Mouse (Mus musculus) urinary bladder, adult 2 months (tissue): ENCODE data around the gene Cops9. TPM values are rescaled to one million over a fixed set of nuclear protein-coding genes. Genes with fewer than 3 reads are reported as not detected.

ENCODE experiments used
- DNase-seq: peaks from one replicate; pipeline ENCODE4 v3.0.0; 2022; ENCODE audit warnings: low spot score
- polyA plus RNA-seq: library from polyadenylated mRNA; depleted of rRNA; stranded (reverse); fragments of >200 nt; gene quantifications from 2 replicates; pipeline ENCODE4 v1.2.3, GENCODE M21; 2012; rRNA removed

The Cops9 gene
- polyA plus RNA-seq = 247 and 282 TPM in 2 replicates

DNA sequence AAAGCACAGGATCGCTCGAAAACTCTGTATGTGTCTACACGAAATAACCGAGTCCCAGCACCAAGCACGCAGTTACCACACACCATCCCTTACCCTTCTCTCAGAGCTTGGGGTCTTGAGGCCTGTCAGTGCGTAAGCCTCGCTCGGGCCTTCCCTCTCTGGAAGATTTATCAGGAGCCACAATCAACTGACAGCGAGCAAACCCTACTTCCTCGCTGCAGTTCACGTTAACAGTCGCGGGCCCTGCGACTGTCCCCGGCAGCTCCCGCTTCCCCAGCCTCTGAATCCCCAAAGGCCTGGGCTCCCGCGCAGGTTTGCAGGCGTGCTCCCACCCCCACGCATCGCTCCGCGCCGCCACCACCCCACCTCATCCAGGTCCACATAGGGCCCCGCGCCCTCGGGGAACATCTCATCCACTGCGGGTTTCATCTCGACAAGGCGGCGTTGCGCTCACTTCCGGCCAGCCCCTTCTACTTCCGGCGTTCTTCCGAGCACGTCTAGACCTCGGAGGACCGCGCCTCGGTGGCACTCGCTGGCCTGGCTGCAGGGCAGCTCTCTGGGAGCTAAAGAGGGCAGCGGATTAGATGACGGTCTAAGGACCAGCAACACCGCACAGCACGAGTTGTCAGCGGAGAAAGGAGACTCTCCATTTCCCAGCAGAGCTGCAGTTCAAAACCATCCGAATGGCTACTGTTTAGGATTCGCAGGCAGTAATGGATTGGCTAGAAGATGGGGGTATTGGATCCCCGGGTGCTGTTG lies at the start of gene Cops9:
Gene Cops9, minus strand, starts transcription at position 472 of the 759 bp plus-strand sequence.
- DNase-seq = peak; percentile 81

DNA sequence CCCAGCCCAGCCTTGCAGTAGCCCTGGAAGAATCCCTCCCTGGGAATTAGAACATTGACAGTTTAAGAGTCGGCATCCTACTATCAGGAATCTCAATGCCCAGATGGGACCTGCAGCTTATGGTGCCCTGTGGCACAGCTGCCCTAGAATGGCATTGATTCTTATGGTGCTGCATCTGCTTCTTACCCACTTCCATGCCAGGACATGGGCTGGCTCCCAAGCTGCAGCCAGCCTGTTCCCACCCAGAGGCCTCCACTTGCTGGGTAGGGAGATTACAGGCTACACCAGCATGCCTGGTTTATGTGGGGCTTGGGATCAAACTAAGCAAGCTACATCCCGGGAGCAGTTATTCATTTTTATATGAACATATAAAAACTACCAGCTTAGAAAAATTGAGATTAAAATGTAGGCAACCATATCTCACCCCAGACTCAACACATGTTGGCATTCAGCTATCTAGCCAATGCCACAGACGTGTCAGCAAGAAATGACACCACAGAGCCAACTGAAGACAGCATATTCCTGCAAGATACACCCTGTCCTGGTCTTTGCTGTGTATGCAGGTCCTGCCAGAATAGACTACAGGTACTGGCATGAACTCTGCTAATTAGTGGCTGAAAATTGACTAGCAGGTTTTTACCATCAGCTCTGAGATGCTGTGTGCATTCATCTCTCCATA lies 49.5 kb upstream of the Cops9 start:
- DNase-seq = no peak

DNA sequence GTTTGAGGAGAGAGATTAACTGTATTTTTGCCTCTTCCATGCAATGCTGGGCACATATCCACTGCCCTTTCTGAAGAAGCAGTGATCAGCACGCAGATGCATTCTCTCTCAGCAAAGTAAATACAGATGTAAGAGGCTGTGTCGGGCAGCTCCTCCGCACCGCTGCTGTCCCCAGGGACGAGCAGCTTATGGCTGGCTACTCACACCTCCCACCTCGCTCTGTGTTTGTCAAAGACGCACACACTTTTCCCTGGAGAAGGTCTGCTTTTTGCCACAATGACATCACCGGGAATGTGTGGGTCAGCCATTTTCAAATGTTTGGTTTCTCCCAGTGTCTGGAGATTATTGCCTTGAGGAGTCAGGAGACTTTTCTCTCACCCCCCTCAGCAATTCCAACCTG lies 45.2 kb upstream of the Cops9 start:
- DNase-seq = no peak

DNA sequence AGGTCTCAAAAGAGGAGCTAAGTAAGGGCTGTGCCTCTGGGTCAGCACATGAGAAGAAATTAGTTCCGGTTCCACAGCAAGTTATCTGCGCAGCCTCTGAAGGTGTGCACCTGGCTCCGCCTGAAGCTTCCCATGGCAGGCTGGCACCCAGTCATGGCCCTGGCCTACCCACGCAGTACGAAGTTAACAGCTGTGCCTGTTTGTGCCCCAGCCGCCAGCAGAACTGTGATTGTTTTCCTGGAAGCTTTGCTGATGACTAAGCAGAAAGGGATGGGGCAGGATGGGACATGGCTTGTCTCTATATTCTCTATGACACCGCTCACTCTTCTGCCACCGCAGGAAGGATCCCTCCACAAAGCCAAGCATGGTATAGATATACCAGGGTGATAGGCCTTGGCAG lies 41.4 kb upstream of the Cops9 start:
- no peak for DNase-seq

DNA sequence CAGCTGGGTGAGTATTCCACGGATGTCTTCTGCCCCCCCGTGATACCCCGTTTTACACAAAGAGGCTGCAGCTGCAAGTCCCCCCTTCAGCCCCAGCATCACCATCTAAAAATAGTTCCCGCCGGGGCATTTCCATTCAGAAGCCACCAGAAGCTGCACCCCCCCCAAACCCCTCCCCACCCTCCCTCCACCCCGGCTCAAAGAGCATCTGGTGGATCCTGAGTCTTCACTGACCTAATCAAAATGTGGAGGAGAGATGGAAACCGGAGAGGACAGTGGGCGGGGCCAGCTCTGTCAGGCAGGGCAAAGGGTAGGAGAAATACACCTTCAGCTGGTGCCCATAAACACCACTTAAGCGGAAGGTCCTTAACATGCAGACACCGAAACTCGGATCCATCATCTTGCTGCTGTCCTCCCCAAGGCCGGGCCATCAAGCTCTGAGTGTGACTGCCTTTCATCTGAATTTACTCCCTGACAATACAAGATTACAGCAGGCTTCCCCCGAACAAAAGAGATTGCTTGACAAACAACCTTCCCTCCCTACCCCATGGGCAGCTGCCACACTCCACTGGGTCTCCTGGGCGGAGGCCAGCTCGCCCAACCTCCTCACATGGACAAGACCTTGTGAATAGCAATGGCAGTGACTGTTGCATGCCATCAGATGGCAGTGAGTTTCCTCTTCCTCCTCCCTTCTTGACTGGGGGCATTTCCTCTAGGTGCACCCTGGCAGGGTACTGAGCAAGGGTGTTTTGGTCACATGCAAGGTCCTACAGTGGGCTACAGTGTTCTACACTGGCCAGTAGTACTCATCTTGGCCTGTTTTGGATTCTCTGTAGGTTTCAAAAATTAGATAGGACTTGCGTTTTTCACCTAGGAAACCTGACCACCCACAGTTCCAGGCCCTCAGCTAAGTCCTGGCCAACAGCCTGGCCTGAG lies 39.2 kb upstream of the Cops9 start:
- DNase-seq = no peak

DNA sequence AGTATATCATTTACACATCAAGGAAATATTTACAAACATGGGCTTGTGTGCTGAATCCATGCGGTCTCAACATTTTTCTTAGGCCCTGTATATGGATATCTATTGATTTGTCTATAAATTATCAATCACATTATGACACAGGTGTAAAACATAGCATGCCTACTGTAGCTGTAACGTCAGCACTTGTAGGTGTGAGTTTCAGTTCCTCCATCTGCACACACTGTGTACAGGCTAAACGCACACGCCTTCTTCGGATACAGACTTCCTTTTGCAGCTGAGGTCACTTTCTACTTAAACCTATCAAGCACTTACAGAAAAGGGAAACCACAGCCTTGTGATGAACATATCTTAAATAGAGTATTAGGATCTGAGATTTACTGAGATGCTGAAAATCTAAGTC lies 37.0 kb upstream of the Cops9 start:
- no peak for DNase-seq

DNA sequence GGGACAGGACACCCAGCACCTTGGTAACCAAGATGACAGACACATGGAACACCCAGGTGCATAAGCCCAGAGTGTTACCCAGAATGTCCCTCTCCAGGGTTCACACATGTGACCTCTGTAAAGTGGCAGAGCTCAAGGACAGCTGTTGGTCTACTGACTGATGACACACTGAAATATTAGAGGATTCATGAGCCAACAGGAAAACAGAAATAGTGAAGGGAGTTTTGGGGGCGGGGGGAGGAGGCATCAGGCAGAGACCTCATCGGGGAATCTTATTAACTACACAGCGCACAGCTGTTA lies 34.8 kb upstream of the Cops9 start:
- no peak for DNase-seq

DNA sequence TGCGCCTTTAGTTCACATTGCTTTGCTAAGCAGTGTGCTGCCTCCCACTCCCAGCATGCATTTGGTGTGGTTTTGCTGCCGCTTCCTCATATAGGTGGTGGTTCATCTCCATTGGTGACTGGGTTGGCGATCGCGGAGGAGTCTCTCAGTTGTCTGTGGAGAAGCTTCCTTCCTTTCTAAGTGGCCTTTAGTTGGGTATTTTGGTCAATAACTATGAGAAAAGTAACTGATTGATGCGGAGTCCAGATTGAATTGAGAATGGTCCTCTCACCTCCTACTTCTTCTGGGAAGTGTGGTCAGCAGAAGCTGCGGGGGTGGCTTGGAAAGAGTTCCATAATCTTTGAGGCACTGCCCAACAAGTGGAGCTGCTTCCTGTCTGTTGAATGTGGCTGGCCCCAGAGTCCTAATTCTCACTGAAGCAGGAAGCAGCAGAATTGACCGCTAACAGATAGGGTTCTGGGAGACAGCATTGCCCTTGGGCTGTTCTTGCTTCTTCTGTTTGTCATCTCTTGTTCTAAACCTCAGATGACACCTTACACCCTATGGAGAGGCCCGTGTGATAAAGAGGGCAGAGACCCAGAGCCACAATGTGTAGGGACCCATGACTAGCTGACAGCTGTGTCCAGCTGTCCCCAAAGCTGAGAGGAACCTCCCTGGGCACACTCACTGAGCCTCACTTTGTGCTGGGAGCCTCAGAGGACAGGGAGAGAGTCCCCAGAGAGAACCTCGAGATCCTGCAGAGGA lies 34.3 kb upstream of the Cops9 start:
- no peak for DNase-seq

DNA sequence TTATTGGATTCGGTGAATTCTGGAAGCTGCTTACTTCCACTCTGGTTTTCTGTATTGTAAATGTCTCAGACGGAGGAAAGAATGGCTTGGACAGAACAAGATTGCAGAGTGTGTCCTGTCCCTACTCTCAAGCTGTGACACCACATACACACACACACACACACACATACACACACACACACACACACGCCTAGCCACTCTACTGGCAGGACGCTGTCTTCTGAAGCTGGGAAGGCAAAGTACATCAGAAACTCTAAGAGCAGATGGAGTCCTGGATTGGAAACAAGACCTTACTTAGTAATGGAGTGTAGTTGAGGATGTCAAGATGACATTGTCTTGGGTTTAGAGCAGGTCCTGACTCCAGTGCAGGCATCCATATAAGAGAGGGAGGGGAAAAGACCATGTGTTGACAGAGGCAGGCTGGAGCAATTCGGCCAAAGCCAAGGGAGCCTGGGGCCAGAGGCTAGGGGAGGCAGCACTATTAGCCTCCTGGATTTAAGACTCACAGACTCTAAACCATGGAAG lies 31.5 kb upstream of the Cops9 start:
- no peak for DNase-seq

DNA sequence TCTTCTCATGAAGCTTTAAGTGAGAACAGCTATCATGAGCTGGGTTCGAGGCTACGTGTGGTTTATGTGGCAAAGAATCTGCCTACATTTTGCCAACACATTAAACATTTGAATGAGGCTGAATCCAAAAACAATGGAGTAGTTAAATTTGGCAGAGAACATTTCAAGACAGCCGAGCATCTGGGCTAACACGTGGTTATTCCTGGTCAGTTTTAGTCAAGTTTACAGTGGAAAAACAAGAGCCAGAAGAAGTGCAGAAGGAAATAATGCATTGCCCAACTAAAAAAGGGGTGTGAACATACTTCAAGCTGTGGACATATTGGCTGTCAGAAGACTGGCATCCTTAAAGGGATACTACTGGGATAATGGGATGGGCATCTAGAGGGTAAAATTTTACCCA lies 29.5 kb upstream of the Cops9 start:
- no peak for DNase-seq

DNA sequence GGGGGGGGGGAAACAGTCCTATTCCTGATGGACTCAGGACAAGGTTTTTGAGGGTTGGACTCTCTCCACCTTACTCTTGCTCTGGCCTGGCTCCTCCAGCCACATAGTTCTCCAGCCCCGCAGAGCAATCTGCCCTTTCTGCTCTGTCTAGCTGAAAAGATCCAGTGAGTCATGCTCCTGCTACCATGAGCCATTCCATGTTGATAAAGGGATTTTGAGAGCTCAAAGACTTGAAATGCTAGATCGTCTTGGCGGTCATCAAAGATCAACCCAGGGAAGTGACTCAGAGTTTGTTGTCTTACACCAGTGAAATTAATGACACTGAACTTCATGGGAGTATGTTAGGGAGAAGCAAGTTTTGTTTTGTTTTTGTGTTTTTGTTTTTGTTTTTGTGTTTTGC lies 27.6 kb upstream of the Cops9 start:
- DNase-seq = no peak

DNA sequence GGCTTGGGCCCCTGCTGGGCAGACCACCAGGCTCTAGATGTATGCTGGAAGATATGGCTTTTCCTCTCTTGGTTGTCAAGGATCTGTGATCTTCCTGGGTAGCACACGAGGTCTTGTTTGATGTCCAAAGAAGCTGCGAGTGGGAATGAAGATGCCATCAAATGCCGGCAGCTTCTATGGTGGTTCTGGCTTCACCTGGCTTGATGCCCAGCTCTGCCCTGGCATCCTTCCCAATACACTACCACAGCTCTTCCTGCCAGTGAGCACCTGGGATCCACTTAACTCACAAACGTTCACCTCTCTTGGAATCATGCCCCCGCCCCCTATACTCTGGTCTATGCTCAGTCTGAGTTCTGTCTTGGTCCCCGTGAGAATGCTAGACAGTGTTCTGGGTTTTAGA lies 25.3 kb upstream of the Cops9 start:
- no peak for DNase-seq

DNA sequence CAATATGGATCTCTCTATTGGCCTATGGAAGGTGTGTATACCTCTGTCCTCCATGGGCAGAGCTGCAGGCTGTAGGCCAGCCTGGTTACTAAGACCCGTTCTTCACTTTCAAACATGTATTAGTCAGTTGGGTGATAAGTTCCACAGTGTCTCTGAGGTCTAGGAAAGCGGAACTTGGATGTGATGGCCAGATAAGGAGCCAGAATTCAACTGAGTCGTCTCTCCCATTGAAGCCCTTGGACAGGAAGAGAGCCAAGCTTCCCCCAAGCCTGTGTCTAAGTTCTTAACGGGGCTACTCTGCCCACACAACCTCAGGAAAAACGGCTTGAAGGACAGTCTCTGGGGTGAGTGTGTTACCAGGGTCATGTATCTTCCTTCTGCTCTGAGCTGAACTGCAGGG lies 17.6 kb upstream of the Cops9 start:
- DNase-seq = no peak

DNA sequence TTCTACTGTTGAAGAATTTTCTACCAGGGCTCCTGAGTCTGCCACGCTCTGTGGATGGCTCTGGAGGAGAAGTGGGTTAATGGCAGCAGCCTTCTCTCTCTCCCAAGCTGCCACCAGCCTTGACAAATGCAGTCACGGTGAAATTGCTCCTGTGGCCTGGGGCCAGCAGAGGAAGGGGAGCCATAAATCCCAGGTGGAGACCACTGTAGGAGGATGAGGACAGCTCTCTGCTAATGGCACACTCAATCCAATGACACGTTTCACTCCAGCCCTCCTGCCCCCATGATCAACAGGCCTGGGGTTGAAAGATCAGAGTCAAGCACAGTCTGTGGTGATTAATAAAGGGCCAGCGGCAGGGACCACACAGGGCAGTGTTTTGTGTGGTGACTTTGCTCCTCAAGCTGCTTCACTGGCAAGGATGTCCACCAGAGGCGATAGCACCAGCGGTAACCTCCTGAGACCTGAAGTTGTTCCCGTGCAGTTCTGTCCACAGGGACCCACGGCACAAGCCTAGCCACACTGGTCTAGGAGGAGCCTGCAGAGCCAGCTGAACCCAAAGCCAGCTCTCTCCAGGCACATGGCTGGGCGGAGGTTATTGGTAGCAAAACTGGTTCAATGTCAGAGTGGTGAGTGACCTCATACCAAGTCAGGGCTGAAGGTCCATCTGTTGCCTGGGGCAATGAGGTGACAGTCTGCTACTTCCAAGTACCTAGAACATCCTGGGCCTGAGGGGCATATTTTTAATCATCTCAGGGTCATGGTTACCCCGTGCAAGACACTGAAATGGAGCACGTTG lies 15.4 kb upstream of the Cops9 start:
- DNase-seq = no peak

DNA sequence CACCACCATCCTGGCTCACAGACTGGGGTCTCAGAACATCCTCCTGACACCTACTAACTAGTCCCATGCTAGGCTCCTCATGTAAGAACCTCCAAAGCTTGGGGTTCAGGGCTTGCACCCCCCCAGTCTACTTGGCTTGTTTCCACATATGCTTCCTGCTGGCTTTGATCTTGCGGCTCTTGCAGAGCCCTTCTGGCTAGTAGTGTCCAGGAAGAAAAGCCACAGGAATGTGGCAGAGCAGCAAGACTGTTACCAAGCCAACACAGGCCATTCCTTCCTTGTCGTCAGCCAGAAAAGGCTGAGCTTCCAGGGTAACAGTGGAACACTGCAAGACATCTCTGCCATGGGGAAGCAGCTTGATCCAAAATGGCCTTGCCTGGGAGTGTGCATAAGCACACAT lies 12.9 kb upstream of the Cops9 start:
- DNase-seq = no peak

DNA sequence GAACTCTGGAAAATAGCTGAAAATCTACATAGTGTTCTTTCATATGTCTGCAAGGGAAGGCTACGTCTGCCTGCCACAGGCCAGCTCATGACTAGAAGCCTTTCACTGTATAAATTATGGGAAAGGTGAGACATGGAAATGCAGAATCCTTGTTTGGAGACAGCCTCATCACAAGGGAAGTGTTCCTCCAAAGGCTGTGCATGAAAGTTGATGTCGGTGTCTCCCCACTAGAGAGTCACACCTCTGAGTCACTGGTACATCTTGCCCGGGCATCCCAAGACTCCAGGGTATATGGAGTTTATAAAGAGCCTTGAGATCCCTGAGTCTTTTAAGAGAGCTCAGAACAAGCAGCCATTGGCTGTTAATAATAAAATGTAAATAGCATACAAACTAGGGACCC lies 11.4 kb upstream of the Cops9 start:
- DNase-seq = no peak

DNA sequence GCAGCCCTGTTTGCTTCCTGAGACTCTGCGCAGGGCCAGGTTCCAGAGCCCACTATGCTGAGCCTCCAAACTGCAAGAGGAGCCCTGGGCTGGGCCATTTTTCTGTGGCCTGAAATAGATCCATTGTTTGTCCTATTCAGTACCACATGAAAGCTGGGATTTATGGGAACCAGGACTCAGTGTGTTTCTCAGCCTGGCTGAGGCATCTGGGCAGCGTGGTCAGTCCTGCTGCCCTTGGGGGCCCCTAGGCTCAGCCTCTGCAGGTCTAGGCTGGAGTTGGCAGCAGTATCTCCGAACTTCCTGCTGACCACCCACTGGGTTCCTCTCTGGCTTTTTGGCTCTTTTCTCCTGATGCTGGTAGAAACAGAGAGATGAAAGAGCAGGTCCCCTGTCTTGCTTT lies 9.7 kb upstream of the Cops9 start:
- DNase-seq = no peak

DNA sequence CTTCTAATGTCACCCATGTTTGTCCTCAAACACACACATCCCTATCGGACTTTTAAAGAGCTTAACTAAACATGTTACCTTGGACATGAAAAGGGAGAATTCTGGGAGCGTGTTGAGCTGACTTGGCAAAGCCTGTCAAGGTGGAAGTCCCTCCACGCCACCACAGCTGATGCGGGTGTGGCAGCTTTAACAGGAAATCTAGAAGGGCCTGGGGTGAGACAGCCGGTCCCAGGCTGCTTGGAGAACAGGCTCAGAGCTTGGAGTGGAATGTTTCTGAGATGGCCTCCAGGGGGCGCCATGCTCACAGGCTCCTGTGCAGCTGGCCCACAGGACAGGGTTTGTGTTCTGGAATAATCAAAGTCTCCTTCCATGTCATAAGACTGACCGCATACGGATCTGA lies 6.9 kb upstream of the Cops9 start, which contains the start of gene Otos:
Gene Otos, minus strand, starts transcription at position 169 of the 400 bp plus-strand sequence.
- no peak for DNase-seq

DNA sequence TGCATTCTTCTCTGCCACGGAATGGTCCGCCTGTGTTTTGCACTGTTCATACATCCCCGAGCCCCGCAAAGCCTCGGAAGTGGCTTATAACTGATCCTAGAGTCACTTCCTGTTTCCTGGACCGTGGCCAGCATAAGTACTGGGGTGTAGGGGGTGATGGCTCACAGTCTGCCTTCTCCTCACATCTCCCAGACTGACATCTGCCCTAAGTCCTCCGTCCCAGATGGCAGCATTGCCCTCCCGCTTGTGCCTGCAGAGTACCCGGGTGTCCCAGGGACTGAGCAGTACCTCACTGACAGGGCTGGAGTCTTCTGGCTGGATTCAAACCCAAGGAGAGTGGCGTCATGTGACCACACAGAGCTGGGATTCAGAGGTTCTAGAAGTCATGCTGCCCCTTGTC lies 6.4 kb upstream of the Cops9 start:
- no peak for DNase-seq

DNA sequence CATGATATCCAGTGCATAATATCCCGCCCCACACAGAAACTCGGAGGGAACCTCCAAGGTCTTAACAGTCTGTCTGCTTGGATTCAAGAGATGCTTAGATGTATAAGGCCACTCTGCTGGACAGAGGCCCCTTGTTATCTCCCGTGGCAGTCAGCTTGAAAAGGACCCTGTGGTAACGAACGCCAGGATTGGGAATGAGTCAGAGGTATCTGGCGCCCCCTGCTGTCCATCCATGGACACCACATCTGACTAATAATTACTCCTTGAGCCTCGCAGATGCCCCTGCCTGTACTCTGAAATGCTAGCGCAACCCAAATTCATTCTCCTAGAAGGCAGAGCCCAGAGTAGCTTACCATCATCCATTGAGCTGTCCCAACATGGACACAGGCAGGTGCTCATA lies 6.0 kb upstream of the Cops9 start:
- peak; percentile 38 for DNase-seq

DNA sequence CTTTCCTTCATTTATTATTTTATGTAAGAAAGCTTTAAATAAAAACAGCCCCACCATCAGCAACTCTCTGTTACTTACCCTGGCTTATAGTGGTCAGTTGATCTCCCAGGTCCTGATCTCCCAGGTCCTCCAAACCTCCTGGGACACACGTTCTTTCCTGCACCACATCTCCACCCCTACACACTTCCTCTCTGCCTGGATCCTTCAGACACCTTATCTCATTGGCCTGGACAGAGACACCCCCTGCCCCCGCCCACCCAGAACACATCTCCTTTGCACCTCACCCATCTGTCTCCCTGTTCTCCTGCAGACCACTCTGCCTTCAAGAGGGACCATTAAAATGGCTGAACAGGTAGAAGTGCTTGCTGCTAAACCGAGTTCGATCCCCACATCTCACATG lies 5.2 kb upstream of the Cops9 start:
- no peak for DNase-seq
